Mouse (Mus musculus) left cerebral cortex, adult 11 months (tissue): ENCODE measurements around the gene Irak3.

ENCODE experiments used
- DNase-seq: peaks from one replicate; pipeline ENCODE4 v3.0.0; 2022; ENCODE audit warnings: low spot score

Irak3 gene

DNA sequence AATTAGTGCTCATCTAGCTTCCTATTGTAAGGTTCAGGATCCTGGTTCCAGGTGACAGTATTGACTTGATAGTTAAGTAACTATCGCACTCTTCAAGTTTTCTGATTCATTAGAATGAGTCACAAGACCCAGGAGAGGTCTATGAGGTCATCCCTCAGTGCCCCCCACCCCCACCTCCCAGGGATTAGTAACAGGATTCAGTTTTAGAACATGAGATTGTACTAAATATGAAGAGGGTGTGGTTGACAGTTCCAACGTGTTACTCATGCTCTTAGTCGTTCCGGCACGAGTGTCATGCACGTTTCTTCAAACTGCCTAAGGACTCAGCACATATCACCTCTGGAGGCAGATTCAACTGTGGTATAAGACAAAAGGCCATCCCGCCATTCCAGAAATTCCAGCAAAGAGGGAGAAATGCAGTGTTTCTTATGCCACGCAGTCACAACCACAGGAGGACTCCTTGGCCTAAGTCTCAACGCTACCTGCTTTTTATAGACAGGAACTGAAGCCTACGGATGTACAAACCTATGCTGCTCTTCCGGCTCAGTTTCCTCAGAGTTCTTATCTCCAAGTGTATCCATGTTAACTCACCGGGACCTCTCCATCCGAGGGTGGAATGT lies 2.8 kb upstream of the Irak3 start:
- DNase-seq: no peak

DNA sequence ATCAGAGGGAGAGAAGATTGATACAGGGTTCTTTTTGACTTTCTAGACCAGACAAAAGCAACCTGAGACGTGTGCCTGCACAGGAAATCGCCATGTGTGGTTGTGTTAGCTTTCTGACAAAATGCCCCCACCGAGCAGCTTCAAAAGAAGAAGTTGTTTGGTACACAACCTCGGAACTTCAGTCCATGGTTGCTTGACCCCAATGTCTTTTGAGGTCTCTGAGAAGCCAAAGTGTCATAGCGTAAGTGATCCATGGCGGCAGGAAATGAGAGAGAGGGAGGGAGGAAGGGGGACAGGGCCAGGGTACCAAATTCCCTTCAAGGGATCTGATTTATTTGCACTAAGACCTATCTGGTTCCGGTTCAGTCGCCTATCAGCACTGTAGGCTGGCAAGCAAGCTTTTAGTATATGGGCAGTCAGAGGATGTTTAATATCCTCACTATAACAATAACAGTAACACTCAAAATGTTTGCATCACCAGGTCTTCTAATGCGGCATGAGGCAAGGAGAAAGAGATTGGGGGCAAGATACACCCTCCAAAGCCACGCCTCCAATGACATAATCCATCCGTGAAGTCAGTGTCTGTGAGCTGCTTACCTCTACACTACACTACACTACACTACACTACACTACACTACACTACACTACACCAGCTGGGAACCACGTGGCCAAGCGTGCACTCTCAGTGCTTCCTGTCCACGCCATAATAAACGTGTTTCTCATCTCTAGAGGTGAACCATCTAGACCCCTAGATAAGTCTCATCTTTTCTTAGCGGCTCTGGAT lies 729 bp upstream of the Irak3 start:
- no peak for DNase-seq

DNA sequence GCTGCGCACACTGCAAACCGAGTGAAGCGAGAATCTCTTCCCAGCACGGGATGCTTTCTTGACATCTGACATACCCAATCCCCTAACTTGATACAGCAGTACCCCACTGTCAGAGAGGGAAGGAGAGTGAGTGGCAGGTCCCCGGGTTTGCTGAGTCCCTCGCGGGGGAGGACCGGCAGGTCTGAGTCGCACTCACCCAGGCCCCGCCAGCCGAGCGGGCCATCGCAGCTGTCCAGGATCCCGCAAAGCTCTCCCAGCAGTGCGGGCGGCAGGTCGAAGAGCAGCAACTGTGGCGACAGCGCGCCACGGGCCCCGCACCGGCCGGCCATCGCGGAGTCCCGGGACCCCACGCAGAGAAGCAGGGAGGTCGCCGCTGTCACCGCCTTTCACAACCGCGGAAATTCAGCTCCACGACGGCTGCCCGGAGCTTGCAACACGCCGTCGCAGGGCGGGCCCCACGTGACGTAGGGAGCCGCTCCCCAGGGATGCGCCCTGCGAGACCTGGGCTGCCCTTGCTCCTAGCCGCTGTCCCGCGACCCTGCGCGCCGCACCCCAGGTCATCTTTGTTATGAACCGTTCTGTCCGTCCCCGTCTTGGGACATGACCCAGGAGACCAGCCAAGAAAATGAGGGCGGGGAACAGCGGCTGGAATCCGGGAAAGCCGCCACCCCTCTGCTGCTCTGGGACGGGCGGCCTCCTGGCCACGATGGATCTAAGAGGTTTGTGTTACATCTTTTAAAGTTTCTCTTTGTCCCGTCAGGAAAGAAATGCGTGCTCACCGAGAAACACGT lies 604 bp downstream of the Irak3 start, which contains the start of gene Tmbim4:
TSS of gene Tmbim4 (plus strand) at position 460 of the 791 bp plus-strand sequence.
- no peak for DNase-seq

DNA sequence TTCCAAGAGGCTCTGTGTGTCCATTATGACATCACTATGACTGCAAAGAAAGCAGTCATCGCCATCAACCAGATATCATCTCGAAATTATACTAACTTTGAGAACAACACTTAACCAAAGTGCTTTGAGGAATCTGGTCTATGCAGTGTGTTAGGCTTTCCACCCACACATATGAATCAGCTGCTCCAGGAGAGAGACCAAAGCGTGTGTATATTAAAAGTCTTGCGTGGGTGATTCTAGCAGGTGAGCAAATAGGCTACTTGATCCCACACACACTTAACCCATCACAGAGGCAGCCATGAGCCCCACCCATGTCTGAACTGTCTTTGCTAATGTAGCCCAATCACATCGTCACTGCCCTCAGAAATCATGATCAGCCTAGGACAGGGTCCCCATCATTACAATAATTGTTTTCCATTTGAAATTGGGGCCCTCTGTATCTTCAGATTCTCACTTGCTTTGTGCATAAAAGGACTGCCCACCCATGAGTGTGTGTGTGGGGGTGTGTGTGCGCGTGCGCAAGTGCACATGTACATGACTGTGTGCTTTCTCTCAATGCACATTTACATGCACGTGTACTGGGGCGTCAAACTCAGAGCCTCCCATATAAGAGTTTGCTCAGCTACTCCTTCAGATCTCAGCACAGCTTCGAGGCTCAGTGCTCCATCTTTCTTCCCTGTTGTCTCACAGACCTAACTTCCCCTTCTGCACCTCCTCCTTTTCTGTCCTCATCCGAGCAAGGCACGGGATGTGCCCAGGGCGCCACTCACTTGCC lies 4.7 kb downstream of the Irak3 start:
- no peak for DNase-seq

- DNase-seq: no peak
Observed at GRCm38 (mm10) chr10:120193255-120193654, 8.7 kb downstream of the Irak3 start.

DNA sequence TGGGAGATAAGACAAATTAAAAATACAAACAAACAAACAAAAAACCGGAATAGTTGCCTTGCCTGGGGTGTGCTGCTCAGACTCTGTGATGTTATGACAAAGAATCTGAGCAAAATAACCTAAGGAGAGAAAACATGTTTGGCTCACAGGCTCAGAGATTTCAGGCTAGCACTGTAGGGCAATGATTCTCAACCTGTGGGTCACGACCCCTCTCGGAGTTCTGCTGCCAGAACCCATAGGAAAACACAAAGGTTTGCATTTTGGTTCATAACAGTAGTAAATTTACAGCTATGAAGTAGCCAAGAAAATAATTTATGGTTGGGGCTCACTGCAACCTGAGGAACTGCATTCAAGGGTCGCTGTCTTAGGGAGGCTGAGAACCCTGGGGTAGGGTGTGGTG lies 9.7 kb downstream of the Irak3 start:
- DNase-seq: no peak

DNA sequence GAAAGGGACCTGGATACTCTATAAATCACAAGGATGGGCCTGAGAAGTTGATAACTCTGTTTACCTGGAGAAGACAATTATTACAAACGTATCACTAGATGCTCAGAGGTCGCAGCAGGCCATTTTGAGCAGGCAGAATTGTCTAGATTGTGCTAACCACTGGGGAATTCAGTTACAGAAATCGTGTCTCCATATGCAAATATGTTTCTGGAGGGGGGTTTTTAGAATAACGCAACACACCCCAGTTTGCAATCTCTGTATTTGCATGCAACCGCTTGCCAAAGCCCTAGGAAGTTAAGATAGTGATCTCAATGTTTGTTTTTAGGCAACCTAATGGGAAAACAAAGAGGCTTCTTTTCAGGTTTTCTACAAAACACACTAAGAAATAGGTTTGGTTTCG lies 10.8 kb downstream of the Irak3 start:
- no peak for DNase-seq

GRCm38 (mm10) chr10:120189782-120190181 lies 12.1 kb downstream of the Irak3 start:
- no peak for DNase-seq

- no peak for DNase-seq
Observed at GRCm38 (mm10) chr10:120189276-120189675, 12.7 kb downstream of the Irak3 start.

DNA sequence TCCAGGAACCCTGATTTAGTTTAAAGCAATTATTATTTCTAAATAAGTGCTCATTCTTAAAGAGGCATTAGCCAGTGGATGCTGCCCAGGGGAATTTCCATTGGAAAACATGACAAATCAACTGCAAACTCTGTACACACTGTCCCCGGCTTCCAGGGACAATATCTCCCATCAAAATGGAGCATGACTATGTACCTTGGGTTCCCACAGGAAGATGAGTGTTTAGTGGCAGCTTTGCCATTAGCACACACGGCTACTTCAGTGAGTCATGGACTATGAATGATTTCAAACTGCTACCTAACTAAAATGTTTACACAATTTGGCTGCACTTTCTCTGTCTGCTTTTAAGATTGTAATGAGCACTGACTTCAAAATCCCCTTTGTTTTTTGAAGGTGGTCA lies 13.4 kb downstream of the Irak3 start:
- no peak for DNase-seq

DNA sequence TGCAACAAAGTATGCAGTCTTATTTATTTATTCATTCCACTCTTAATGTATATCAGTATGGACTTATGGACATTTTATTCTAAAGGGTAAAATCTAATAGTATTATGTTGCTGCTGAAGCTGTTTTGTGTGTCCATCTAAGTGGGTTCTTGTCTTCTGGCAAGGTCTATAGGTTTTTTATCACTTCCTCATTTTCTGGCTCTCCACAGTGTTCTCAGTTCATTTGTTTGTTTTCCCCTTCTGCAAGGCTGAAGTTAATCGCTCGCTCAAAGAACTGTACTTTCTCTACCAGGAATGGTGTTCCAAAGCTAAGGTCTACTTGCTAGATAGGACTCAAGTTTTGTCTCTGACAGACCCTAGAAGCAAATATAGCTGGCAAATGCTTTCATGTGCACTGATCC lies 18.6 kb downstream of the Irak3 start:
- no peak for DNase-seq

DNA sequence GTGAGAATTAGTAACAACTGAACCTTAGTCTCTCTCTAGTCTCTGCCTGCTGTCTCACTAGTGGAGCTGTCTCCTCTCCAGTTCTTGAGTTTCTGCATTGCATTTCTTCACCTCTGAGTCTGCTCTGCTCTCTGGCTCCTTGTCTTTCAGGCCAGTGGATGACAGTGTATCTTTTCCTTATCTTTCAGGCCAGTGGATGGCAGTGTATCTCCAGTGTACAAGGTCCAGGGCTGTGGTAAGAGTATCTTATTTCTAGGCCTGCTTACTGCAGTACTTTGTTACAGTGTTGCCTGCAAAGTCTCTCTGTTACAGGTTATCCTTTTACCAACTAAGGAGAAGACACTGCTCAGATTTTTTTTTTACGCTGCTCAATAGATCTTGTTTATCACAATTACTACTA lies 19.0 kb downstream of the Irak3 start:
- DNase-seq: no peak

- DNase-seq: no peak
Observed at GRCm38 (mm10) chr10:120174192-120174705, 27.7 kb downstream of the Irak3 start.

- DNase-seq: no peak
Observed at GRCm38 (mm10) chr10:120171340-120171739, 30.6 kb downstream of the Irak3 start.

DNA sequence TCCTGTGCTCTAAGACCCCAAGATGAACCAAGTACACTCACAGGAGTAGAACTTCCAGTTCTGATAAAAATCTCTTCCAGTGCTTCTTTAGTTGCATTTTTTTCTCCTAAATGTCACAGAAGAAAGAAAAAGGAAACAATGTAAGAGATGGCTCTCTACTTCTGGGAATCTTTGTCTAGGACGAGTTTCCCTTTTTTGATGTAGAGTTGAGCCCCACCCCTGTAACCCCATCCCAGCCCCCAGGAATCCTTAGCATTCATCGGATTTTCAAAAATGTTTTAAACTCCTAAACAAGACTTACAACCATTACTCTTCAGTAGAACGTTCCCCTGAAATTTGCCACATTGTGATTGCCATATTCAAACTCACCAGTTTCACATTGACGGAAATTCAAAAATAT lies 31.7 kb downstream of the Irak3 start:
- DNase-seq: no peak

DNA sequence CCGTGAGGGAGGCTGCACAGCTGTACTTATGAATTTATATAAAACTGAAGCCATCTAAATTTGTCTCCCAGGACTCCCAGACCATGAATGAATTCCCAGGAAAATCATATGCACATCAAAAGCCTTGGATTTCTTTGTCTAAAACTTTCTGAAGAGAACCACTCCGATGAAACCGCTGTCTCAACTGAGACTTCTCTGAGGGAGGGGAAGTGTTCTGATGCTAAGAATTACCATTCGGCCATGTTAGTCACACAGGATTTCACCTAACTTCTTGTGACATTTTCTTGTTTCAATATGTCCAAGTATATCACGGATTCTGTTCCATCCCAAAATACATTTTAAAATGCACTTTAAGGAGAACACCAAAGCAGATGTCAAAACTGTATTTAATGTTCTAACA lies 32.1 kb downstream of the Irak3 start:
- no peak for DNase-seq

DNA sequence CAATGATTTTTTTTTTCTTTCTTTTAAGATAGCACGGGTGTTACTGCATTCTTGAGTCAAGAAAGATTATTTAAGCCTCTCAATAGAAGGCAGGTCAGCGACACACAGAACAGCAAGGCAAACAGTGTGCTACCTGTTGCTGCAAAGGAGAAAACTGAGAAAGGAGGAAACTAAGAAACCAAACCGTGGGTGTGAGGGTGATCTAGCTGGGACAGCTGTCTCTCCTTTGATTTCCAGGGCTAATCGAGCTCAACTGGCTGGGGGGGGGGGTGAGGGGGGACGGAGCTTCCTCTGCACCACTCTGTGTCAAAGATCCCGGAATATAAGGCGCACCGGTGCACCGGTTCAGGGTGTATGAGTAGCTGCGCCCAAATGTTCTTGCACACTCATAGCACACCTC lies 32.9 kb downstream of the Irak3 start:
- DNase-seq: no peak

DNA sequence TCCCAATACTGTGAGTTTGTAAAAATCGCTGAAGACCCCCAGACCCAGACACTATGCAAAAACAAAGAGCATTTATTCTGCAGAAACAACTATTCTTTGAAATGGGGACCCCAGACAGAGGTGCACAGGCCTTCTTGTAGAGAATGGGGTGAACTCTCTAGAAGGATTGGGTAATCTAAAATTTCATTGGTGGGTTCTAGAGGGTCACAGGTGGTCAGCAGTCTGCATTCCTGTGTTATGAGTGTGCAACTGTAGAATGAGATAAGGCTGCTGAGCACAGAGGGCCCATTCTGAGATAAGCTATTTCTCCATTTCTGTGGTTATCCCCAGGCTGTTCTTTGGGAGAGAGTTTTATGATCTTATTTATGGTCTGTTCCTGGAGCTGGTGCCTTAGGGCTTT lies 33.9 kb downstream of the Irak3 start:
- DNase-seq: no peak

GRCm38 (mm10) chr10:120165793-120166503 lies 36.0 kb downstream of the Irak3 start:
- DNase-seq: no peak

DNA sequence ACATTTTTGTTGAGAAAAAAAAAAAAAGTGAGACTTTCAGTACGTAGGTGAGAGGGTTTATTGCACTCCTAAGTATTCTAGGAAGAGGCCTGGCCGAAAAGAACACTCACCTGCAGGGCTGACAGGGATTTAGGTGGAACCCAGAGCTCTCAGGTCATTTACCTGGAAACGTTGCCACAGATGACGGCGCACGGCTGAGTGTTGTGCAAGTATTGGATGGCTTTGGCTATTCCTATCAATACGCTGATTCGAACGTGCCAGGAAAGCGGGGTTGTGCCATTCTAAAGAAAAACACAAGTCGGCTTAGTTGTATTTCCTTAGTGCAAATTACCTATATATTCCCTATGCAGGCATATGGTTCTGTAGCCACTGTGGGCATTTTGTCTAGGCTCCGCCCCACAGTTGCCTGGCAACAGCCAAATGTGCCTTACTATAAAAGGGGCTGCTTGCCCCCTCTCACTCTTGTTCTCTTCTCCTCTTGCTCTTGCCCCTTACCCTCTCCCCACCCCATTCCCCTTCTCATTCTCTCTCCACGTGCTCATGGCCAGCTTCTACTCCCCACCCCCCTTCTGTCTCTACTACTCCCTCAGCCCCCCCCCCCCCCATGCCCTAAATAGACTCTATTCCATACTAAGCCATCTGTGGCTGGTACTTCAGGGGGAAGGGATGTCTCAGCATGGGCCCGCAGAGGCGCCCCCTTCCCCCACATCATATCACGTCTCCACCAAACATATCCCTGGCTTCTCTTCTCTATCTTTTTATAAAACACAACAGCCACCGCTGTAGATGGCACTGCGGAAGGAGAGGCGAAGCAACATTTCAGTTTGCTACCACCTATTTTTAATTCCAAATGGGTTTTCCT lies 36.8 kb downstream of the Irak3 start:
- DNase-seq: no peak
